Mouse (Mus musculus) central nervous system, embryonic 11.5 days (tissue): ENCODE results near the gene Ccn6. TPM values are rescaled to one million over a fixed set of nuclear protein-coding genes. Genes with fewer than 3 reads are reported as not detected.

Experiments
- polyA plus RNA-seq: library from polyadenylated mRNA; depleted of rRNA; stranded (reverse); fragments of >200 nt; gene quantifications from 2 replicates; pipeline ENCODE4 v1.2.3, GENCODE M21; 2012; rRNA removed

Gene Ccn6
- 0.17 and 0.32 TPM in 2 replicates for polyA plus RNA-seq

DNA sequence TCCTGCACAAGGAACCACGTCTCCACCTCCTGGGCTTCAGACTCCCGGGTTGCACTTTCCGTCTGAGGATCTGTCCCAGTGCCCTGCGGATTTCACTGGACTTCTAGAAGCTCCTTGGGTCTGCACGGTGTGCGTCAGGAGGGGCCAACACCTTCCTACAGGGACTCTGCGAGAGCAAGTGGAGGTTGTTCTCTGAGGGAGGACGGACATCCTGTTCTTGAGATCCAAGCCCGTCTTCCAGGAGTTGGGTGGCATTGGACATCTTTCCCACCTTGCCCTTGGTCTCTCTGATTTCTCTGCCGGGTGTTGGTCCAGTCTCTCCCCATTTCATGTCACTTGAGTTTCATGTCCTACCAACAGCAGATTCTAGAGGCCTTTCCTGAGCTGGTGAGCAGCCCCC, at the start of gene Ccn6:
Gene Ccn6, minus strand, starts transcription at position 101 of the 400 bp plus-strand sequence.

DNA sequence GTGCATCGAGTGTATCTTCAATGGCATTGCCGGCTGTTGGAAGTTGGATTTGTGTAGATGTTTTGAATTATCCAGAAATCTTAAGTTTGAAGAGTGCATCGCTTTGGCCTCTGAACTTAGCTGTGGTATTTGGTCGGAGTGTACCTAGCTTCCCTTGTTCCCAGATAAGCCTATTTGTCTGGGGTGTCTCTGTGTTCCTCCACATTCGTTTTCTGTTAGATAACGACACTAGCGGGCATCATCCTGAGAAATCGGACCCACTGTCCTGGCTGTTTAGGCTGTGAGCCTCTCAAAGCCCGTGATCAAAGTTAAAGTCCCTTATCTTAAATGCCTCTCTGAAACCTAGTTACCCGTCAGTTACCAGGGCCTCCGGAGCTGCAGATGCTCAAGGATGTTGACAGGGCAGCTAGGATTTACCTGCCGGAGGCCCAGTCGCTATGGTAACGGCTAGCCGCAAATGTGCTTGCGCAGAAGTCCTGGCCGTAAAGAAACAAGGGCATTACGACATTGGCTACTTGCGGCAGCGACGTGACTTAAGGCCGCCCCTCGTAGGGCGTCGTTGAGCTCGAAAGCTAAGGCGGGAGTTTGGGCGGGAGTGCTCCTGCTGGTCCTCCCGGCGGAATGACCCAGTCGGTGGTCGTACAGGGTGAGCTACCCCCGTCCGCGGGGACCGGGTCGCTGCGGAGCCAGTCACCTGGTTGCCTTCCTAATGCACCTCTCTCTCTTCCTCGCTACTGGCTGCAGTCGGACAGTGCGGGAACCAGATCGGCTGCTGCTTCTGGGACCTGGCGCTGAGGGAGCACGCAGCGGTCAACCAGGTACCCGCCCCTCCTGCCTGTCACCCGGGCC, 29.9 kb downstream of the Ccn6 start, which contains the start of the genes Fam229b and Tube1:
Gene Fam229b, minus strand, starts transcription at position 453 of the 849 bp plus-strand sequence.
Gene Tube1, plus strand, starts transcription at position 515 of the 849 bp plus-strand sequence.

Other genes with a start within 250 kb of the Ccn6 start
- 11.7 and 19.7 TPM in 2 replicates for gene Lama4, start 198.3 kb downstream of the Ccn6 start, polyA plus RNA-seq
- gene Fam229b, start 29.9 kb downstream of the Ccn6 start, polyA plus RNA-seq, result 5.2 and 9.6 TPM in 2 replicates
- 20.8 and 26.2 TPM in 2 replicates for gene Tube1, start 29.8 kb downstream of the Ccn6 start, polyA plus RNA-seq
- 53.5 and 57.8 TPM in 2 replicates for gene Fyn, start 205.1 kb upstream of the Ccn6 start, polyA plus RNA-seq